Mouse (Mus musculus) erythroid progenitor cell, adult 5-6 weeks (primary cell): Measurements from ENCODE around the gene Errfi1. TPM values are rescaled to one million over a fixed set of nuclear protein-coding genes. Genes with fewer than 3 reads are reported as not detected.
"Not testable (repeated sequence)": the region's sequence is repeated elsewhere in the genome, so short reads cannot be mapped to it uniquely, and the experiment has no call there.

Experiments
- ATAC-seq: replicated peaks from 2 replicates; pipeline ENCODE4 v1.8.0; 2016; ENCODE audit warnings: moderate number of reproducible peaks, mild to moderate bottlenecking, moderate TSS enrichment, inconsistent platforms; ENCODE audit not compliant: poor library complexity, low FRiP score, severe bottlenecking
- total RNA-seq, 2 experiments: library from RNA; stranded (forward) in 1 of 2; stranded (reverse) in 1 of 2; fragments of 150-400 nt in 1 of 2; fragments of 186-747, 209-891 nt in 1 of 2; gene quantifications; 2 replicates each; pipeline versions ENCODE4 v1.2.3 to v1.2.4; 2015 to 2017; ENCODE audit warnings: low replicate concordance in 2 of 2

Errfi1 gene
- total RNA-seq, 2 experiments from 2014 or later = 2.9 TPM; not detected in 1

DNA sequence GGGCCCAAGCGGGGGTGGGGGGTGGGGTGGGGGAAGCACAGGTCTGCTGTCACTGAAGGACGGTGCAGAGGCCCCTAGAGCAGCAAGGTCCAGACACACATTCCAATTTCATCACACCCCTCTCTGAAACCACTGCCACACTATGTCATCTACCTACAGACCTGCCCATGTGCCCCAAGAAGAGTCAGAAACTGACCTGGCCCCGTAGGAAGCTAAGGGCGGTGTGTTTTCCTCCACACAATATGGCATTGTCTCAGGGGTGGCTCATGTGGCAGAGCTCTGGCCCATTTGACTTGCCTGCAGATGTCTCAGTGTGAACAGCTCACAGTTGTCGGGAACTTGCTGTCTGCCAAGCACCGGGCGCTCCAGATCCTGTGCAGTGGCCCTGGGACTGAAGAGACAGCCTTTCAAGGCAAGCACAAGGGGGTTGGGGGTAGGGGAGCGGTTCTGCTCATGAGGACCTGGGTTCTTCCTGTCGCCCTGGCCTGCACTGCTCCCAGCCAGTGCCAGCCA is 18.5 kb downstream of the Errfi1 start:
- ATAC-seq = no peak

- ATAC-seq = no peak
These were observed 19.0 kb downstream of the Errfi1 start for GRCm38 (mm10) chr4:150872681-150873080.

DNA sequence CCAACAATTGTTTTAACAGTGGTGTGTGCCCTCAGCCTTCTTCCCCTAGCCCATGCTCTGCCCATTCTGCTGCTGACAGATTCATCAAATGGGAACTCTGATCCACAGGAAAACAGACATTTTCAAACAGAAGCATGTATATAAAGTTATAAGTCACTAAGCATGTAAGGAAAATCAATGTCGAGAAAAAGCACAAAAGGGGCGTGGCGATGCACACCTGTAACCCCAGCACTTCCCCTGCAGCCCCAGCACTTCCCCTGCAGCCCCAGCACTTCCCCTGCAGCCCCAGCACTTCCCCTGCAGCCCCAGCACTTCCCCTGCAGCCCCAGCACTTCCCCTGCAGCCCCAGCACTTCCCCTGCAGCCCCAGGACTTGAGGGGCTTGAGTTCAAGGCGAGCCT is 20.7 kb downstream of the Errfi1 start:
- not testable (repeated sequence) for ATAC-seq

GRCm38 (mm10) chr4:150875393-150875792 is 21.7 kb downstream of the Errfi1 start:
- ATAC-seq = no peak

- no peak for ATAC-seq
These were observed 25.9 kb downstream of the Errfi1 start for GRCm38 (mm10) chr4:150879631-150880030.

DNA sequence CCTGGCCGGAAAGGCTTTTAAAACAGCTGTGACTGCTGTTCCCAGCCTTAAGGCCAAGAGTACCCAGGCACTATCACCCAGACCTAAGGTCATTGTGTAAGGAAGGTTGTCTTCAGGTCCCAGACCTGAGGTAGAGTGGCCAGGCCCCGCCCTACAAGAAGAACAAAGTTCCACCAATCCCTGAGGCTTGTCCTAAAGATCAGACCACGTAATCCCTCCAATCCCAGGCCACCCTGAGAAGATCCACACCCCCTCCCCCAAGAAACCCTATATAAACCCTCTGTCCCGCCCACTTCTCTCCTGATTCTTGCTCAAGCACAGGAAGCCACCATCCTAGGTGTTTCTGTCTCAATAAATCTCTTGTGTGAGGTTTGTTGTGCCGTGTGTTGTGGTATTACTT is 26.6 kb downstream of the Errfi1 start:
- no peak for ATAC-seq

DNA sequence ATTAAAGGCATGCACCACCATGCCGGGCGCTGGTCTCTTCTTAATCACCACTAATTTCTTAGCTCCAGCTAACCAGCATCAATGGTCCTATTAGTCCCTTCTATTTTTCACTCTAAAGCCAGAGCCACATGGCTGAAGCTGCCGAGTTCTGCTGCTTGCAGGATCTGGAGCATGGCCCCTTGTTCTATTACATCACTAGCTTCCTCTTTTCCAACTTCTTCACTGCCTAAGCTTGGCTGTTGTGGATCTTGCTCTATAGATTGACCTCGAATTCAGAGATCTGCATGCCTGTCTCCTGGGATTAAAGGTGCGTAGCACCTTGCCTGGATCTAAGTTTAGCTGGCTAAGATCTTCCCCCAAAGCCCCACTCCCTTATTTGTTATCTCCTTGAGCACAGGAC is 28.9 kb downstream of the Errfi1 start:
- no peak for ATAC-seq

DNA sequence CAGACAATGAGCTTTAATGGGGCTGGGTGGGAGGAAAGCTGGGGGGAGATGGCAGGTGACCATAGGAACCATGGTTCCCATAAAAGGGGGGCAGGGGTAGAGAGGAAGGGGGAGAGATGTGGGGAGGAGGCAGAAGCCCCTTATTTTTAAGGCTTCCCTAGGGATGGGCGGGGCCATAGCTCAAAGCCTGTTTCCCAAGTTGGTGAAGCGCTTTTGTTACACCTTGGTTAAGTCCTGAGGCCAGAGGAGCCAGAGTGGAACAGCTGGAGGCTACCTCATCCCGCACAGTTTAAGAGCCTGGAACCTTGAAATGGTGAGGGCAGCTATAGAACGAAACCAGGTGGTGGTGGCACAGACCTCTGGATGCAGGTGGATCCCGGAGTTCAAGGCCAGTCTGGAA is 34.2 kb downstream of the Errfi1 start:
- no peak for ATAC-seq

DNA sequence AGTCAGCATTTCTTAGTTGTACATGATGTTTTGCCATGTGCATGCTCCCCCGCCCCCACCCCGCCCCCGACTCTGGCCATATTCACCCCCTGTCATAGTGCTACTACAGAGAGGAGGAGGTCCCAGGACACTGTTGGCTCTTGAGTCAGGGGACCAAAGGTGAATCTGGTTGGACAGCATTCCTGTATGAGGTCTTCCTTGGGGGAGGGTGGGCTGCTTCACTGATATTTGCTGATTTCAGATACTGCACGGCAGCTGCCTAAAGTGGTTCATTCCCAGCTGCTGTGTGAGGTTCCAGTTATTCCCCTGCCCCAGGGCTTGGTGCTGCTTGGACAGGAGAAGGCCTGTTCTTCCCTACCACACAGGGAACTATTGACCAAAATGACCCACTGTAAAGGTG is 34.8 kb downstream of the Errfi1 start:
- ATAC-seq = no peak

- no peak for ATAC-seq
These were observed 35.7 kb downstream of the Errfi1 start for GRCm38 (mm10) chr4:150889273-150889954.

DNA sequence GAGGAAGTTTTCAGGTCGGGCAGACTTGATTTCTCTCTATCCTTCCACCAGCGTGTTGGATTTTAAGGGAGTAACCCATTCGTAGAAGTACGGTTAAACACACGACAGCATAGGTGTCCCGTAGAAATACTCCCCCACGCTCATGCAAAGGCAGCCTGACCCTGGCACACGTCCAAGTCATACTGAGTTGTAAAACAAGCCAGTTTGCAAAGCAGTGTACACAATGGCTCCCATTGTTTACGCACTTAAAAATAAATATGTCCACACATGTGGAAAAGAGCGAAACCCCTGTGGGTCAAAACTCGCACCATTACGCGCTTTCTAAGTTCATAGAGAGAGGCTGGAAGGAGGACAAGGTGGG is 36.2 kb downstream of the Errfi1 start:
- no peak for ATAC-seq

GRCm38 (mm10) chr4:150891308-150891707 is 37.6 kb downstream of the Errfi1 start:
- ATAC-seq = no peak

DNA sequence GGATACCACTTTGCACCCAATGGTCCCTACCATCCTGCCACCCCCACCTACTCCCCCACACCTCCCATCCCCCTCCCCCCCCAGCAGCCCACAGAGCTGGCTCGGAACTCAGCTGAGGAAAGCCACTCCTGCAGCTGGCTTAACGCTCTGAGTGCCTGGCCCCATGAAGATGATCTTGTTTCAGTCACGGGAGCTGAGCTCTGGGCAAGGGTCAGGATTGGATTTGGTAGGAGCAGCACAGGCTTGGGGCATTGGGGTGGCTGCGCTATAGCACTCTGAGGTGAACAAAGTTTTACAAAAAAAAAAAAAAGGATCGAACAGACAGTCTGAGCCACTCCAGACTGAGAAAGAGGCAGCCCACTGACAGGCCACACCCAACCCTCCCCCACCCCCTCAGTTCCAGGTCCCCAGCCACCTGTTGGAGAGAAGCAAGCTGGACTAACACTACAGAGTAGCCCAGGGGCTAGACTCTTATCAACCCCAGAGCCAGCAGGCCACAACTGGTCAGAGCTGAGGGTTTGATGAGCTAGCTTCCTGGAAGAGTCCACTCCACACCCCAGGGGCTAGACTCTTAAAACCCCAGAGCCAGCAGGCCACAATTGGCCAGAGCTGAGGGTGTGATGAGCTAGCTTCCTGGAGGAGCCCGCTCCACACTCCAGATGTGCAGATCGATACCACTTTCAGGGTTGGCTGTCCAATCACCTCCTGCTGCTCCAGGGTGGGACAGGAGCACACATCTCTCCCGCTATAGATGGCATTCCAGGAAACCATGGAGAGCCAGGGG is 41.2 kb downstream of the Errfi1 start:
- ATAC-seq = no peak

GRCm38 (mm10) chr4:150896896-150897624 is 43.3 kb downstream of the Errfi1 start:
- ATAC-seq = no peak

GRCm38 (mm10) chr4:150898716-150899365 is 45.1 kb downstream of the Errfi1 start:
- ATAC-seq = peak; percentile 76

DNA sequence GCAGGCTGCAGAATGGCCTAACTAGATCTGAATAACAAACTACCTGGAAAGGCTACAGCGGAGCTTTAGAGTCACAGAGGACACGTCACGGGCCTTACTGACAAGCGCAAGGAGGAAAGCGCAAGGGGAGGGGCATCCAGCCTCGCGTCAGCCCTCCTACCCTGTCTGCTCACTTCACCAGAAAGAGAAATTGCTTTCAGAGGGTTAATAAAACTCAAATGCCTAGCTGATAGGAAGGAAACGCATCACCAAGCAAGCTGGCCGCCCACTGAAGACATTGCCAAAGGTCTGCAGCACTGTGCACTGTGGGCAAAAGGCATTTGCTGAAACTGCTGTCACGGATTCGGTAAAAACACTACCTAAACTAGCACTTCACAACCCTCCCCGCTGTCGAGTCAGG is 46.8 kb downstream of the Errfi1 start:
- no peak for ATAC-seq

- ATAC-seq = peak; percentile 64
These were observed 47.9 kb downstream of the Errfi1 start for GRCm38 (mm10) chr4:150901651-150902050.

GRCm38 (mm10) chr4:150902062-150902461 is 48.3 kb downstream of the Errfi1 start:
- no peak for ATAC-seq

DNA sequence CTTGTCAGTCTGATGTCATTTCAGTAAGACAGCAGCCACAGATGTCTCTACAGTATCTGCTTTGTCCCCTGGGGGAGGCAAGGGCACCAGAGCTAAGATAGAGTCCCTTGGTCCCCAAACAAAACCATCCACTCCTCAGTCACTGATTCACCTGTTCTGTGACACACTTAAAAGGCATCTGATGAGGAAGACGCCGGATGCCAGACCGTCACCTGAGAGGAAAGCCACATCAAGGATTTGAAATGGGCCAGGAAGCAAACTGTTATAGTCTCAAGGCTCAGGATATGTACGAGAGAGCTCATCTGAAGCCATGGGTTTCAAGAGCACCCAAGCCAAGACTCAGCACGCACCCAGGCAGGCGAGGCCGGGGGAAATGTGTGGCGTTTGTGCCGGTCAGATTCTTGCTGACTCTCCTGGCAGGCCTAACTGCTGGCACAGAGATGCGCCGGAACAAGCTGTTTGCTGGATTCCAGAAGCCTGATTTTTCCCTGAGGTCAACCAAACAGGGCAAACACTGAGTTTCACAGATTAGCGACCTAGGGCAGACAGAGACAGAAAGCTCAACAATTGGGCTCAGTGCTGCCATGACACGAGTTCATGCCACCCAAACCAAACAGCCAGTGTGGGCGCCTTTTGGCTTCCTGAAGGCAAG is 49.5 kb downstream of the Errfi1 start:
- no peak for ATAC-seq

DNA sequence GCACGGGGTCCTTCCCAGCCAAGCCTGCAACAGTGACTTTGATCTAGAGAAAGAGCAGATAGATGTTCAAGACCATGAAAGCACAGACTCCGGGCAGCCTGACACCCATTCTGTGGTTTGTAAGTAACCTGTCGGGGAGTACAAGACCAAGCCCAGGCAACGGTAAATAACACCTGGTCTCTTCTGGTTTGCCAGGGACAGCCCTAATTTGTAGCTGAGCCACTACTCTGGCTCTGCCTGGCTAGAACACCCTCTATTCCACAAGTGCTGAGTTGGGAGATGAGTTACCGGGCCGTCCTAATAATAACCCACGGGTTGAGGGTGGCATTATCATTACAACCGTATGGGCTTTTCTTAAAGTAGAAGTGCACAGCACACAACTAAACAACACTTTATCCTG is 53.4 kb downstream of the Errfi1 start:
- ATAC-seq = no peak
